Mouse (Mus musculus) limb, embryonic 14.5 days (tissue): ENCODE data around the gene Tead2. TPM values are rescaled to one million over a fixed set of nuclear protein-coding genes. Genes with fewer than 3 reads are reported as not detected.

Source experiments
- ATAC-seq: fragments of 200-750 bp; cut with Nextera tagmentation; 2 replicates; pipeline ENCODE4 v1.8.0; 2017; ENCODE audit warnings: low read depth, moderate number of reproducible peaks, moderate TSS enrichment; ENCODE audit not compliant: low FRiP score
- DNase-seq: peaks from one replicate; pipeline ENCODE4 v3.0.0-alpha.2; 2015; ENCODE audit warnings: low spot score
- H3K27ac ChIP-seq: fragments of 300-500 bp; sonication (generic); replicated peaks from 2 replicates; pipeline ENCODE4 v1.5.1; 2014; ENCODE audit warnings: low read depth, mild to moderate bottlenecking, low read length, moderate library complexity, mixed read lengths
- H3K27me3 ChIP-seq: fragments of 300-500 bp; sonication (generic); 2 replicates; pipeline ENCODE4 v1.6.1; 2014; ENCODE audit warnings: low read length, mixed read lengths; ENCODE audit not compliant: control insufficient read depth, insufficient read depth
- H3K36me3 ChIP-seq: fragments of 300-500 bp; sonication (generic); 2 replicates; pipeline ENCODE4 v1.6.1; 2014; ENCODE audit warnings: mild to moderate bottlenecking, low read length, moderate library complexity, mixed read lengths; ENCODE audit not compliant: control insufficient read depth, insufficient read depth
- H3K4me1 ChIP-seq: fragments of 300-500 bp; sonication (generic); 2 replicates; pipeline ENCODE4 v1.6.1; 2014; ENCODE audit warnings: antibody characterized with exemption, low read length, mixed read lengths; ENCODE audit not compliant: control insufficient read depth, insufficient read depth
- H3K4me2 ChIP-seq: fragments of 300-500 bp; sonication (generic); replicated peaks from 2 replicates; pipeline ENCODE4 v1.6.1; 2014; ENCODE audit warnings: low read depth, mild to moderate bottlenecking, low read length, moderate library complexity; ENCODE audit not compliant: severe bottlenecking
- H3K4me3 ChIP-seq: fragments of 300-500 bp; sonication (generic); replicated peaks from 2 replicates; pipeline ENCODE4 v1.5.1; 2014; ENCODE audit warnings: low read length
- H3K9ac ChIP-seq: fragments of 300-500 bp; sonication (generic); 2 replicates; pipeline ENCODE4 v1.6.1; 2014; ENCODE audit warnings: mild to moderate bottlenecking, low read depth, low read length, moderate library complexity; ENCODE audit not compliant: severe bottlenecking
- H3K9me3 ChIP-seq: fragments of 300-500 bp; sonication (generic); 2 replicates; pipeline ENCODE4 v1.6.1; 2016; ENCODE audit warnings: low read length; ENCODE audit not compliant: control insufficient read depth
- POLR2A ChIP-seq: fragments of 200-500 bp; IDR thresholded peaks from 2 replicates; pipeline ENCODE4 v1.8.0; 2012; ENCODE audit warnings: inconsistent platforms, mild to moderate bottlenecking, moderate library complexity, borderline replicate concordance; ENCODE audit not compliant: insufficient read depth, insufficient read length; ENCODE audit errors: extremely low read depth
- WGBS: fragments of 180-500 bp; shearing (Covaris S2); extraction: QIAGEN DNeasy Blood & Tissue Kit; methylation state at CpG from one replicate; pipeline ENCODE4 v1.1.7; 2014; 5-methylcytosine and 5-hydroxymethylcytosine counted together
- microRNA-seq: library from miRNA; unstranded; fragments of <30 nt; microRNA quantifications from one replicate; pipeline ENCODE4, GENCODE M21; 2016
- polyA plus RNA-seq, 2 experiments: library from polyadenylated mRNA; depleted of rRNA in 1 of 2; stranded (reverse) in 1 of 2; unstranded in 1 of 2; fragments of >200 nt; fragmentation: Nextera tagmentation in 1 of 2; extraction: Ambion mirVana in 1 of 2; gene quantifications; 2 replicates each; pipeline versions ENCODE4 v1.2.1 to v1.2.3; 2012 to 2014

Gene Tead2
- polyA plus RNA-seq, 2 experiments = 143 to 450 TPM

GRCm38 (mm10) chr7:45265518-45265917 is 50.0 kb downstream of the Tead2 start:
- WGBS = 83% methylated on average over 1 of the region's 1 CpGs
- Histone ChIP-seq H3K27me3 (no peaks in the 10 kb centered on the region), H3K27ac (no peak overlapping the region), H3K36me3 (no peaks in the 10 kb centered on the region), H3K9me3 (no peaks in the 10 kb centered on the region), H3K4me3 (no peak overlapping the region), H3K9ac (no peak overlapping the region), H3K4me1 (no peaks in the 10 kb centered on the region), H3K4me2 (no peak overlapping the region)
- no peak for ATAC-seq
- DNase-seq = no peak
- no peak for TF ChIP-seq POLR2A

GRCm38 (mm10) chr7:45272786-45273412 is 57.3 kb downstream of the Tead2 start:
- Histone ChIP-seq H3K4me2 (no peak overlapping the region), H3K27me3 (0 out of 2 replicates have a peak, but pooled peaks cover 8% of the 10 kb centered on the region), H3K4me3 (no peak overlapping the region), H3K9ac (no peak overlapping the region), H3K9me3 (no peaks in the 10 kb centered on the region), H3K36me3 (no peaks in the 10 kb centered on the region), H3K4me1 (no peaks in the 10 kb centered on the region), H3K27ac (no peak overlapping the region)
- DNase-seq = no peak
- ATAC-seq = no peak
- no peak for TF ChIP-seq POLR2A
- 29% methylated on average over 10 of the region's 10 CpGs for WGBS

GRCm38 (mm10) chr7:45273672-45274071 is 58.1 kb downstream of the Tead2 start:
- H3K9me3 ChIP-seq = no peaks in the 10 kb centered on the region
- H3K36me3 ChIP-seq = no peaks in the 10 kb centered on the region
- no peak for TF ChIP-seq POLR2A
- H3K4me1 ChIP-seq = no peaks in the 10 kb centered on the region
- no peak overlapping the region for H3K9ac ChIP-seq
- 91% methylated on average over 8 of the region's 8 CpGs for WGBS
- H3K27ac ChIP-seq = no peak overlapping the region
- DNase-seq = no peak
- H3K27me3 ChIP-seq = 0 out of 2 replicates have a peak, but pooled peaks cover 8% of the 10 kb centered on the region
- ATAC-seq = no peak
- no peak overlapping the region for H3K4me2 ChIP-seq
- H3K4me3 ChIP-seq = no peak overlapping the region

DNA sequence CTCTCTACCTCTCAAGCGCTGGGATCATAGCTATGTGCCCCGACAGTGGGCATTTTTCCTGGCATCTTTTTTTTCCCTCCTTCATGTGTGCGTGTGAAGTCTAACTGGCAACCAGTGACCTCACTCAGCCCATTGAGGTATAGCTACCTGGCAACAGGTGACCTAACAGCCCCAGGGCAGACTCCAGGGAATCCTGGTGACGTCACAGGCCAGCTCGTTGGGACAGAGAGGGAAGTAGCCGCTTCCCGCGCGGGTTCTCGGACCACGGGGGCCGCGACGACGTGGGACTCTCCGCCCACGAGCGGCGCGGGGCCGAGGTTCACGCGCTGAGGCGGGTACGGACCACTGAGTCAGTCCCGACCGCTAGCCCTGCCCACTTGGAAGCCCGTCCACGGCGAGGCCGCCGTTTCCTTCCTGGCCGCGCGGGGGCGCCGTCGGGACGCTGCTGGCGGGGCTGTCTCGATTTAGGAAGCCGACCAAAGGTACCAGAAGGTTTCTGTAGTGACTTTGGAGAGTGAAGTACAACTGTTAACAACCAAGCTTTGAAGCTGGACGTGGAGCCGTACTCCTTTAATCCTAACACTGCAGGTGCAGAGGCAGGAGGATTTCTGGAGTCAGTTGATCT is 61.7 kb downstream of the Tead2 start, which contains the start of gene Slc6a21:
Slc6a21 (plus strand) TSS at position 378 of the 625 bp plus-strand sequence.
- TF ChIP-seq POLR2A = no peak
- Histone ChIP-seq H3K4me2 (peak within 1 kb of the TSS; percentile 58), H3K27ac (no peak within 1 kb of the TSS), H3K9me3 (no peaks in the 10 kb centered on the region), H3K4me3 (peak within 1 kb of the TSS; percentile 30), H3K36me3 (no peaks in the 10 kb centered on the region), H3K4me1 (no peaks in the 10 kb centered on the region), H3K27me3 (0 out of 2 replicates have a peak, but pooled peaks cover 8% of the 10 kb centered on the region), H3K9ac (peak within 1 kb of the TSS; percentile 44; the same call in 1 of the 2 replicates)
- DNase-seq (peak; percentile 10), ATAC-seq (no peak)
- 6% methylated on average over 43 of the region's 44 CpGs for WGBS

Small RNA genes lying within 50 kb of the gene (microRNA-seq; reads per million reads assigned to microRNA genes)
- gene Mir7055 = not detected

Other genes with a start within 250 kb of the Tead2 start
Only the 30 nearest of the 36 such genes appear.
- 81.3 and 104 TPM in 2 replicates for gene Bcl2l12, start 217.0 kb upstream of the Tead2 start, polyA plus RNA-seq (2012; rRNA removed)
- gene Bcl2l12, start 217.0 kb upstream of the Tead2 start, polyA plus RNA-seq (2014; fragmentation: Nextera tagmentation; extraction: Ambion mirVana) = 54.9 and 62.9 TPM in 2 replicates
- gene Scaf1, start 199.4 kb upstream of the Tead2 start, polyA plus RNA-seq (2012; rRNA removed) = 114 and 135 TPM in 2 replicates
- gene Scaf1, start 199.4 kb upstream of the Tead2 start, polyA plus RNA-seq (2014; fragmentation: Nextera tagmentation; extraction: Ambion mirVana) = 50.7 and 58.3 TPM in 2 replicates
- gene Rras, start 197.8 kb upstream of the Tead2 start, polyA plus RNA-seq (2012; rRNA removed) = 53.8 and 60.9 TPM in 2 replicates
- gene Rras, start 197.8 kb upstream of the Tead2 start, polyA plus RNA-seq (2014; fragmentation: Nextera tagmentation; extraction: Ambion mirVana) = 42.8 and 43.7 TPM in 2 replicates
- 25.2 and 26.8 TPM in 2 replicates for gene Prr12, start 162.9 kb upstream of the Tead2 start, polyA plus RNA-seq (2012; rRNA removed)
- 16.0 and 19.6 TPM in 2 replicates for gene Prr12, start 162.9 kb upstream of the Tead2 start, polyA plus RNA-seq (2014; fragmentation: Nextera tagmentation; extraction: Ambion mirVana)
- 82.7 and 86.8 TPM in 2 replicates for gene Nosip, start 153.3 kb upstream of the Tead2 start, polyA plus RNA-seq (2012; rRNA removed)
- 68.1 and 69.6 TPM in 2 replicates for gene Nosip, start 153.3 kb upstream of the Tead2 start, polyA plus RNA-seq (2014; fragmentation: Nextera tagmentation; extraction: Ambion mirVana)
- gene Prrg2, start 153.1 kb upstream of the Tead2 start, polyA plus RNA-seq (2012; rRNA removed) = 50.4 and 54.1 TPM in 2 replicates
- gene Prrg2, start 153.1 kb upstream of the Tead2 start, polyA plus RNA-seq (2014; fragmentation: Nextera tagmentation; extraction: Ambion mirVana) = 18.6 and 21.4 TPM in 2 replicates
- 679 and 759 TPM in 2 replicates for gene Rcn3, start 123.5 kb upstream of the Tead2 start, polyA plus RNA-seq (2012; rRNA removed)
- gene Rcn3, start 123.5 kb upstream of the Tead2 start, polyA plus RNA-seq (2014; fragmentation: Nextera tagmentation; extraction: Ambion mirVana) = 569 and 577 TPM in 2 replicates
- 56.1 and 64.6 TPM in 2 replicates for gene Fcgrt, start 111.9 kb upstream of the Tead2 start, polyA plus RNA-seq (2012; rRNA removed)
- gene Fcgrt, start 111.9 kb upstream of the Tead2 start, polyA plus RNA-seq (2014; fragmentation: Nextera tagmentation; extraction: Ambion mirVana) = 88.4 and 89.0 TPM in 2 replicates
- gene Rps11, start 91.3 kb upstream of the Tead2 start, polyA plus RNA-seq (2012; rRNA removed) = 563 and 814 TPM in 2 replicates
- 1,719 and 1,751 TPM in 2 replicates for gene Rps11, start 91.3 kb upstream of the Tead2 start, polyA plus RNA-seq (2014; fragmentation: Nextera tagmentation; extraction: Ambion mirVana)
- 3,691 and 3,912 TPM in 2 replicates for gene Rpl13a, start 87.0 kb upstream of the Tead2 start, polyA plus RNA-seq (2012; rRNA removed)
- 1,718 and 1,777 TPM in 2 replicates for gene Rpl13a, start 87.0 kb upstream of the Tead2 start, polyA plus RNA-seq (2014; fragmentation: Nextera tagmentation; extraction: Ambion mirVana)
- 0.31 TPM in 1 of 2 replicates, not detected in the other for gene Gm45713, start 79.5 kb upstream of the Tead2 start, polyA plus RNA-seq (2012; rRNA removed)
- gene Gm45713, start 79.5 kb upstream of the Tead2 start, polyA plus RNA-seq (2014; fragmentation: Nextera tagmentation; extraction: Ambion mirVana) = 0.39 and 1.4 TPM in 2 replicates
- gene Flt3l, start 79.3 kb upstream of the Tead2 start, polyA plus RNA-seq (2012; rRNA removed) = 12.4 and 18.6 TPM in 2 replicates
- gene Flt3l, start 79.3 kb upstream of the Tead2 start, polyA plus RNA-seq (2014; fragmentation: Nextera tagmentation; extraction: Ambion mirVana) = 2.2 and 3.3 TPM in 2 replicates
- 115 and 118 TPM in 2 replicates for gene Pih1d1, start 61.5 kb upstream of the Tead2 start, polyA plus RNA-seq (2012; rRNA removed)
- 86.4 and 87.3 TPM in 2 replicates for gene Pih1d1, start 61.5 kb upstream of the Tead2 start, polyA plus RNA-seq (2014; fragmentation: Nextera tagmentation; extraction: Ambion mirVana)
- gene Aldh16a1, start 61.2 kb upstream of the Tead2 start, polyA plus RNA-seq (2012; rRNA removed) = 45.6 and 67.3 TPM in 2 replicates
- 40.0 and 47.7 TPM in 2 replicates for gene Aldh16a1, start 61.2 kb upstream of the Tead2 start, polyA plus RNA-seq (2014; fragmentation: Nextera tagmentation; extraction: Ambion mirVana)
- 0.40 and 0.58 TPM in 2 replicates for gene Slc17a7, start 51.8 kb upstream of the Tead2 start, polyA plus RNA-seq (2012; rRNA removed)
- 0.17 and 0.18 TPM in 2 replicates for gene Slc17a7, start 51.8 kb upstream of the Tead2 start, polyA plus RNA-seq (2014; fragmentation: Nextera tagmentation; extraction: Ambion mirVana)
- 0.09 and 0.27 TPM in 2 replicates for gene Gfy, start 36.2 kb upstream of the Tead2 start, polyA plus RNA-seq (2012; rRNA removed)
- gene Gfy, start 36.2 kb upstream of the Tead2 start, polyA plus RNA-seq (2014; fragmentation: Nextera tagmentation; extraction: Ambion mirVana) = not detected in 2 replicates
- not detected in 2 replicates for gene Pth2, start 34.8 kb upstream of the Tead2 start, polyA plus RNA-seq (2012; rRNA removed)
- not detected in 2 replicates for gene Pth2, start 34.8 kb upstream of the Tead2 start, polyA plus RNA-seq (2014; fragmentation: Nextera tagmentation; extraction: Ambion mirVana)
- 1.4 and 1.5 TPM in 2 replicates for gene Ccdc155, start 10.9 kb upstream of the Tead2 start, polyA plus RNA-seq (2012; rRNA removed)
- gene Ccdc155, start 10.9 kb upstream of the Tead2 start, polyA plus RNA-seq (2014; fragmentation: Nextera tagmentation; extraction: Ambion mirVana) = 0.79 and 1.2 TPM in 2 replicates
- gene Dkkl1, start 3.6 kb upstream of the Tead2 start, polyA plus RNA-seq (2012; rRNA removed) = 3.0 and 4.8 TPM in 2 replicates
- gene Dkkl1, start 3.6 kb upstream of the Tead2 start, polyA plus RNA-seq (2014; fragmentation: Nextera tagmentation; extraction: Ambion mirVana) = 9.0 and 14.8 TPM in 2 replicates
- gene Cd37, start 23.4 kb downstream of the Tead2 start, polyA plus RNA-seq (2012; rRNA removed) = 4.9 and 6.0 TPM in 2 replicates
- 2.6 and 3.7 TPM in 2 replicates for gene Cd37, start 23.4 kb downstream of the Tead2 start, polyA plus RNA-seq (2014; fragmentation: Nextera tagmentation; extraction: Ambion mirVana)
- 0.18 and 0.29 TPM in 2 replicates for gene Slc6a16, start 25.3 kb downstream of the Tead2 start, polyA plus RNA-seq (2012; rRNA removed)
- 0.21 TPM in 1 of 2 replicates, not detected in the other for gene Slc6a16, start 25.3 kb downstream of the Tead2 start, polyA plus RNA-seq (2014; fragmentation: Nextera tagmentation; extraction: Ambion mirVana)
- not detected in 2 replicates for gene Slc6a21, start 61.8 kb downstream of the Tead2 start, polyA plus RNA-seq (2012; rRNA removed)
- gene Slc6a21, start 61.8 kb downstream of the Tead2 start, polyA plus RNA-seq (2014; fragmentation: Nextera tagmentation; extraction: Ambion mirVana) = not detected in 2 replicates
- 42.6 and 46.1 TPM in 2 replicates for gene Trpm4, start 118.0 kb downstream of the Tead2 start, polyA plus RNA-seq (2012; rRNA removed)
- gene Trpm4, start 118.0 kb downstream of the Tead2 start, polyA plus RNA-seq (2014; fragmentation: Nextera tagmentation; extraction: Ambion mirVana) = 15.8 TPM in 2 replicates
- 9.5 and 17.9 TPM in 2 replicates for gene Hrc, start 119.5 kb downstream of the Tead2 start, polyA plus RNA-seq (2012; rRNA removed)
- 4.1 and 5.9 TPM in 2 replicates for gene Hrc, start 119.5 kb downstream of the Tead2 start, polyA plus RNA-seq (2014; fragmentation: Nextera tagmentation; extraction: Ambion mirVana)
- gene Ppfia3, start 151.3 kb downstream of the Tead2 start, polyA plus RNA-seq (2012; rRNA removed) = 12.3 and 13.8 TPM in 2 replicates
- gene Ppfia3, start 151.3 kb downstream of the Tead2 start, polyA plus RNA-seq (2014; fragmentation: Nextera tagmentation; extraction: Ambion mirVana) = 8.4 and 9.0 TPM in 2 replicates
- gene Lin7b, start 154.8 kb downstream of the Tead2 start, polyA plus RNA-seq (2012; rRNA removed) = 4.1 and 4.7 TPM in 2 replicates
- 1.7 and 2.2 TPM in 2 replicates for gene Lin7b, start 154.8 kb downstream of the Tead2 start, polyA plus RNA-seq (2014; fragmentation: Nextera tagmentation; extraction: Ambion mirVana)
- 539 and 694 TPM in 2 replicates for gene Snrnp70, start 180.0 kb downstream of the Tead2 start, polyA plus RNA-seq (2012; rRNA removed)
- gene Snrnp70, start 180.0 kb downstream of the Tead2 start, polyA plus RNA-seq (2014; fragmentation: Nextera tagmentation; extraction: Ambion mirVana) = 69.7 and 73.7 TPM in 2 replicates
- gene Kcna7, start 189.9 kb downstream of the Tead2 start, polyA plus RNA-seq (2012; rRNA removed) = 0.10 TPM in 2 replicates
- 0.11 TPM in 1 of 2 replicates, not detected in the other for gene Kcna7, start 189.9 kb downstream of the Tead2 start, polyA plus RNA-seq (2014; fragmentation: Nextera tagmentation; extraction: Ambion mirVana)
- 4.2 and 4.5 TPM in 2 replicates for gene Ntf5, start 197.9 kb downstream of the Tead2 start, polyA plus RNA-seq (2012; rRNA removed)
- 4.4 and 6.0 TPM in 2 replicates for gene Ntf5, start 197.9 kb downstream of the Tead2 start, polyA plus RNA-seq (2014; fragmentation: Nextera tagmentation; extraction: Ambion mirVana)
- 0.50 and 1.4 TPM in 2 replicates for gene Lhb, start 205.1 kb downstream of the Tead2 start, polyA plus RNA-seq (2012; rRNA removed)
- gene Lhb, start 205.1 kb downstream of the Tead2 start, polyA plus RNA-seq (2014; fragmentation: Nextera tagmentation; extraction: Ambion mirVana) = not detected in 2 replicates